Mouse (Mus musculus) bone marrow macrophage, adult 2 months (primary cell): Measurements from ENCODE around the gene Ttll1.

Source experiments
- CTCF ChIP-seq: IDR thresholded peaks from 2 replicates; pipeline ENCODE4 v1.5.1; 2012; ENCODE audit warnings: low read depth, mild to moderate bottlenecking, low read length, moderate library complexity
- POLR2A ChIP-seq: IDR thresholded peaks from 2 replicates; pipeline ENCODE4 v1.6.1; 2012; ENCODE audit warnings: mild to moderate bottlenecking, low read depth, low read length, borderline replicate concordance

DNA sequence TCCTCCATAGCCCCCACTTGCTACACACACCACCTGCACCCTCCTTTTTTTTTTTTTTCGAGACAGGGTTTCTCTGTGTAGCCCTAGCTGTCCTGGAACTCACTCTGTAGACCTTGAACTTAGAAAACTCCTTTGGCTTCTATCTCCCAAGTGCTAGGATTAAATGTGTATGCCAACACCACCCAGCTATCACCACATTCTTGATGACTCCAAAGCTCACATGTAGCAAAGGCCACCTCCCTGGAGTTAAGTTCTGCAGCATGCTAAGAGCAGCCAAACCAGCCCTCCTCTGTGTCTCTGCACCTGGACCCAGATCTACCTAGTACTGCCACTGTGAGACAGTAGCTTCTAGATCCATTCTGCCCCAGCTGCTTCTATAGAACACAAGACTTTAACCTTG, 53.2 kb downstream of the Ttll1 start:
- TF ChIP-seq POLR2A (no peak), CTCF (no peak)
